16 mouse cellular contexts compared by ENCODE assay signal in the genomic region with DNA sequence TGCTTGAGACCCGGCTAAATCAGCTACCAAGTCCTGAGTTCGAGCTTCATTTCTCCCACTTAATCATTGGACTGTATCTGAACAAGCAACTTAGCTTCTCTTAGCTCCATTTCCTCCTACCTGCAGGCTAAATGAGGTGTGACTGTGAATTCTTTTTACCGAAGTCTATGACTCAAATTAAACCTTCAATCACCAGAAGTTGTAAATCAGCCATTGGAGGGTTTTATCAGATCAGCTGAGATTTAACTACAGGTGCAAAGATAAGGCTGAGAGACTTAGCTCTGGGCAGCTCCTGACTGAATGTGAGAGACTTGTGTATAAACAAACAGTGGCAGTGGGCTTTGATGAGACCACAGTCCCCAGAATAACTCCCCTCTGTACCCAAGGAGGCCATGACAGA.
"Had no signal": no experiment of that assay in that cellular context is flagged by ENCODE, and none has a peak within 500 bp of the region (broad histone marks: within the 10 kb centered on the region; RNA-seq: fewer than 3 reads in every experiment).

No protein-coding gene starts in this region.

- H3K4me3 ChIP-seq: neural tube, embryonic 13.5 days; neural tube, embryonic 15.5 days; stomach, embryonic 15.5 days had no signal

- H3K9me3 ChIP-seq: neural tube, embryonic 13.5 days; neural tube, embryonic 15.5 days; stomach, embryonic 15.5 days had no signal

- H3K4me2 ChIP-seq: neural tube, embryonic 13.5 days; neural tube, embryonic 15.5 days; stomach, embryonic 15.5 days had no signal

- H3K4me1 ChIP-seq: neural tube, embryonic 13.5 days; neural tube, embryonic 15.5 days; stomach, embryonic 15.5 days had no signal

- DNase-seq: retina, postnatal 1 day; right cerebral cortex, adult 18-20 months; right cerebral cortex, postnatal 14 days; right cerebral cortex, postnatal 25 days; right cerebral cortex, postnatal 4 days; spleen, adult 18-20 months; thymus, adult 18-20 months; thymus, adult 2 months; thymus, postnatal 14 days; thymus, postnatal 25 days; thymus, postnatal 36 days; thymus, postnatal 4 days had no signal

- H3K9ac ChIP-seq: neural tube, embryonic 13.5 days; neural tube, embryonic 15.5 days; stomach, embryonic 15.5 days had no signal

- H3K36me3 ChIP-seq: neural tube, embryonic 13.5 days; neural tube, embryonic 15.5 days; stomach, embryonic 15.5 days had no signal

- H3K27me3 ChIP-seq: neural tube, embryonic 13.5 days; neural tube, embryonic 15.5 days; stomach, embryonic 15.5 days had no signal

- H3K27ac ChIP-seq: neural tube, embryonic 13.5 days; neural tube, embryonic 15.5 days; stomach, embryonic 15.5 days; stomach, postnatal 0 days had no signal
